Mouse (Mus musculus): ENCODE results near the gene 2010300C02Rik. TPM values are rescaled to one million over a fixed set of nuclear protein-coding genes. Genes with fewer than 3 reads are reported as not detected.
"Not testable (repeated sequence)": the region's sequence is repeated elsewhere in the genome, so short reads cannot be mapped to it uniquely, and the experiment has no call there.

The 2010300C02Rik gene
- total RNA-seq, 4 experiments from 2014 or later = 243 to 289 (median 255) TPM

DNA sequence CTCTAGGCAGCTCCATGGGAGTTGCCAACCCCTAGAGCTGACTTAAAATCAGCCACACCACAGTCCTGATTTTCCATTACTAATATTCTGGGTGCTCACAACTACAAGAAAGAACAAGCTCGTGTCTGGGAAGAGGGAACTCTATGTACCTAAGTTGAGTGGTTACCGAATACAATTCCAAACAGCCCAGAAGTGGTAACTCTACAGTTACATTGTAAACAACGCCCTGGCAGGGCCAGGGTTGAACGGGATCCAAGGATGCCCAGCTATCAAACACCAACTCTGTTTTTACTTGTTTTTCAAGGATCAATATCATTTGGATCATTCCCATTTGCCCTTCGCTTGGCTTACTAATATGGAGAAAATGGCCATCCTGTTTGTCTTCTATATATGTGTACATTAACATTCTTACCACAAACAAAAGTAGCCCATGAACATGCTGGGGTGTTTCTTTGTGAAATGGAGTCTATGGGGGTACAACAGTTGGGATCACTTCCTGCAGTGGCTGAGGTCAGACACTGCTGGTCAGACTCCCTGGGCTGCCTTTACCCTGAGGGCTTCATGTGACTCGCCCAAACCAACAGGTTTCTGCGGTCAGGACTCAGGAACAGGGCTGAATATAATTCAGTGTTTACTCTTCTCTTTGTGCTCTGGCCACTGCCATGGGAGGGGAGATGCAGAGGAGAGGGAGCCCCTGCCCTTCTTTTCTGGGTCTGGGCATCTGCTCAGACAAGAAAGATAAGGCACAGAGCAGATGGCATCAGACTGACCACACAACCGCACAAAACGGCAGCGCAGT, 89.3 kb downstream of the 2010300C02Rik start:
- no peak for DNase-seq (ENCODE audit: low spot score in 2 of 2)

GRCm38 (mm10) chr1:37629876-37630275, 90.0 kb downstream of the 2010300C02Rik start:
- no peak for DNase-seq (ENCODE audit: low spot score in 2 of 2)

DNA sequence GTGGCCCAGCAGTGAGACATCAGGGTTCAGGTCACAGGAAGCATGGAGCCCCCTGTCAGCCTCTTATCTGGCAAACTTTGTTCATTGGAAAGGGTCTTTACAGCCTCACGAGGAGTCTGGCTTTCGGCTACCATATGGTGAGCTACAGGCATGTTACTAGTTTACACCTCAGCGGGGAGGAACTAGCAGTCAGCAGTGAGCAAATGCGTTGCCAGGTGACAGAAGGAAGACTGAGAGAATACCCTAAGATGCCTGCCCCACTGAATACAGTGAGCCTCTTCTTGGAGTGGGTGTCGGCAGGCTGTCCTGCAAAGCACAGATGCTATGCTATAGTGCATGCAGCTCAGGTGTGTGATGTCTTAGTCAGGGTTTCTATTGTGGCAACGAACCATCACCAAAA, 91.1 kb downstream of the 2010300C02Rik start:
- peak in 1 of 2 experiments; percentile 78 for DNase-seq (ENCODE audit: low spot score in 2 of 2)

DNA sequence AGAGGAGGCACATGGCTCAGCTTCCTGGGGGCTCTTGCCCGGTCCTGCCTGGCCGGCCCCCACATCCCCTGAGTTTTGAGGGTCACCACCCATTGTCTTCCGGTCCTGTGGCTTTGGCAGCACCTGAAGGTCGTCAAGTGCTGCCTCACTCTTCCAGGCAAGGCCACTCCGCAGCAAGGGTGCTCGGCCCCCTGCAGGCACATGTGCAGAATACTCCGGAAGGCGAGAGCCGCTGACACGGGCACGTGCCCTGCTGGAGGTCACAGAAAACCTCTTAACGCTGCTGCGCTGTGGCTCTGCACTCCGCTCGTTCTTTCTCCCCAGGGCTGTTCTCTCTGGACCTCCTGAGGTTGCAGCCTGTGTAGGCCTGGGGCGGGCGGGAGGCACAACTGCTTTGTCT, 95.7 kb downstream of the 2010300C02Rik start:
- DNase-seq (ENCODE audit: low spot score in 2 of 2) = no peak

GRCm38 (mm10) chr1:37622049-37622448, 97.8 kb downstream of the 2010300C02Rik start:
- no peak for DNase-seq (ENCODE audit: low spot score in 2 of 2)

- no peak for DNase-seq (ENCODE audit: low spot score in 2 of 2)
Measured at GRCm38 (mm10) chr1:37619542-37619941, 100.3 kb downstream of the 2010300C02Rik start.

- DNase-seq (ENCODE audit: low spot score in 2 of 2) = no peak
Measured at GRCm38 (mm10) chr1:37617047-37617446, 102.8 kb downstream of the 2010300C02Rik start.

DNA sequence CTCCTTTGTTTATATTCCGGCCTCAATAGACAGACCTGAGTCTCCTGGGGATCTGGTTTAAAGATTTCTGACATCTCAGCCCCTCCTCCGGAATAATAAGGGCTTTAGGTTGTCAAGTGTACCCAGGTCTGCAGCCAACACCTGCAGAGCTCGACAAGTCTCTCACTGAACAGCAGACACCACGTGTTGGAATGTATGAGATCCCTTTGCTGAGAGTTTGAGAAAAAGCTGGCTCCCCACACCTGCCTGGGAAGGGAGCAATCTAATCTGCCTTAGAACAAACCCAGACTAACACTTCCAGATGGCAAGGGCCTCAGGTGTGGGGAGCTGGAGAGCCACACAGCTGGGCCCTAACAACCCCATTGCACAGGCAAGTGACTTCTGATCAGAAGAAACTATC, 103.3 kb downstream of the 2010300C02Rik start:
- DNase-seq (ENCODE audit: low spot score in 2 of 2) = no peak

DNA sequence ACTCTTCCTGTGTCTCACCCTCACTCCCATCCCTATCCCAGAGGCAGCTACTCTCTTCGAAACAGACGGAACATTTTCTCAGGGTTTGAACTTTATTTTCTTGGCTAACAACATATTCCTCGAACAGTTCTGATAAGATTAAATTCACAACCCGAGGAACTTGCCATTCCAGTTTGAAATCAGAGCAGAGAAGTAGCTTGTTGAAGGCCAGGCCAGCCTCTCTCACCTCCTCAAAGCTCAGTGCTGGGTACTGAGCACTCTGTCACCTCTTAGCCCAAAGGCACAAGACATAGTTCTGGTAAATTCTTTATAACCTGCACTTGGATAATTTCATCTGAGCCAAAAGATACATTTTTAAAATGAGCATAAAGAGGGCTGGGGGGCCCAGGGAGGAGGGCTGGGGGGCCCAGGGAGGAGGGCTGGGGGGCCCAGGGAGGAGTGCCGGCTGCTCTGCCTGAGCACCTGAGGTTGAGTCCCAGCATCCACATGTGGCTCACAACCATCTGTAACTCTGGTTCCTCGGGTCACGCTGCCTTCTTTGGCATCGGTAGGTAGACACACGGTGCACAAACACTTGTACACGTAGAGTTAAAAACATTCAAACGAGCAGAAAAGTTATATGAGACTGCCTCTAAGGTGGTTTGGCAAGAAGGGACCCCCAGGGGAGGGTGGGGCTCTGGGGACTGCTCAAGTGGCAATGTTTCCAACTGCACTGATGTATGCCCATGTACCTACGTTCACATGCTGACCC, 104.4 kb downstream of the 2010300C02Rik start:
- no peak for DNase-seq (ENCODE audit: low spot score in 2 of 2)

DNA sequence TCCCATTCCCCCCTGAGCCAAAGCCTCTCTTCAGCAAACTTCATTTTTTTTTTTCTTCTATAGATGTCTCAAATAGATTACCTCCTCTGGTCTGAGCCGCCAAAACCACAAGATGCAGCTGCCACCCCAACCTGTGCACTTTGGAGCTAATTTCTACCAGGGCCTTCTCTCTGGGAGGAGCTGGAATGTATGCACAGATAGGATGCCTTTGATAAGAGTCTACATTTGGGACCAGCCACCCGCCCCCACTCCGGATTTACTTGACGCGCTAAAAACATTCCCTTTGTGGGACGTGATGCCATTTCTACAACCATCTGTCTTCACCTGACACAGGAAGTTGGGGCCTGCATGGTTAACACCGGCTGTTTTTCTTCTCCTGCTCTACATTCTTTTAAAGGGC, 105.0 kb downstream of the 2010300C02Rik start:
- DNase-seq (ENCODE audit: low spot score in 2 of 2) = peak in 1 of 2 experiments; percentile 72

DNA sequence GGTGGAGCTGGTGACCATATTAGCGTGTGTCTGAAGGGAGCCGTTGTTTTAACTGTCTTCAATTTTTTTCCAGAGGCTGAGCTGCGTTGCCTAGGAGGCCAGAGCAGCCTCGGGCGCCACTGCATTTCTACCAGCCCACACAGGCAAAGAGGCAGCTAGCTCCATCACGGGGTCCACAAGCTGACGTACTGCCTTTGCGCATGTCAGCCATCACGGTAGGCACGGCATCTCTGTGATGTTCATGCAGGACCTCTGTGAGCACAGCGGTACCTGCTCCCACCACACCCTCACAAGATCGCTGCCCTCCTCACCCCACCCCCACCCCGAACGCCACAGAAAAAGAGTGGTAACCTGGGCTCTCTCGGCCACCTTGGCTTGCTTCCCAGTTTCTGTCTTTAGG, 105.8 kb downstream of the 2010300C02Rik start:
- DNase-seq (ENCODE audit: low spot score in 2 of 2) = peak in 1 of 2 experiments; percentile 64

DNA sequence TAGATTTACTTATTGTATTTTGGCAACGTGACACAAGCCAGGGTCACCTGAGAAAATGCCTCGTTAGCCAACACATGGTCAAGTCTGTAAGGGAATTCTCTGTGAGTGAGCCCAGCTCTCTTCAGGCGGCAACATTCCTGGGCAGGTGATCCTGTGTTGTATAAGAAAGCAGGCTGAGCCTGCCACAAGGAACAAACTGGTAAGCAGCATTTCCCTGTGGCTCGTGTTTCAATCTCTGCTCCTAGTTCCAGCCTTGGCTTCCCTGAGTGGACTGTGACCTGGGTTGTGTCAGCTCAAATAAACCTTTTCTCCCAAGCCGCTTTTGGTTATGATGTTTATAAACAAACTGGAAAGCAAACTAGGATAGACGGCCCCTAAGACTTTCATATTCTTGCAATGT, 108.9 kb downstream of the 2010300C02Rik start:
- DNase-seq (ENCODE audit: low spot score in 2 of 2) = no peak

DNA sequence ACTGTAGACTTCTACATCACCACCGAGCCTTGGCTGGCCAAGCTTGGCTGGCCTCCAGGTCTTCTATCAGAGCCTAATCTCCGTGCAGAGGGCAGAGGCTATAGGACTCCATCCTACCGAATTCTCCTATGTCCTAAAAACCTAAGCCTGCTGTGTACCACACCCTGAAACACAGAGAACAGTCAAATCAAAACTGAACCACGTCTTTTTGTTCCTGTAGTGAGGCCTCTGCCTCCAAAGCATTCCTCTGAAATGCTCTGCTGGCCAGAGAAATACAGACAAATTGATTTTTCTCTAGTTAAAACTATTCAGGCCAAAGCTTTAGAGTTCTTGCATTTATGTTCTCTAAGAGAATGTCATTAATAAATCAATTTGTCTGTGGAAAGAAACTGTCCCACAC, 109.6 kb downstream of the 2010300C02Rik start:
- DNase-seq (ENCODE audit: low spot score in 2 of 2) = no peak

DNA sequence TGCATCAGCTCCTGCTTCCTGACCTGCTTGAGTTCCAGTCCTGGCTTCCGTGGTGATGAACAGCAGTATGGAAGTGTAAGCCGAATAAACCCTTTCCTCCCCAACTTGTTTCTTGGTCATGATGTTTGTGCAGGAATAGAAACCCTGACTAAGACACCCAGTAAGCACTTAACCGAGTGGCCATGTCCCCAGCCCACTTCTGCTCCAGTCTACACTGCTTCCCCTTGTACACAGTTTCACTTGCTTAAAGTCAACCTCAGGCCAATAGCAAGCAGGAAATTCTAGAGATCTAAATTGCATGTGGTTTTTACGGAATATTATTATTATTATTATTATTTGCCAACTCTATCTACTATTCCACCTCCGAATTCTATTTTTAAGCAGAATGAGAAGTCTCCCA, 114.2 kb downstream of the 2010300C02Rik start:
- DNase-seq (ENCODE audit: low spot score in 2 of 2) = not testable (repeated sequence)

DNA sequence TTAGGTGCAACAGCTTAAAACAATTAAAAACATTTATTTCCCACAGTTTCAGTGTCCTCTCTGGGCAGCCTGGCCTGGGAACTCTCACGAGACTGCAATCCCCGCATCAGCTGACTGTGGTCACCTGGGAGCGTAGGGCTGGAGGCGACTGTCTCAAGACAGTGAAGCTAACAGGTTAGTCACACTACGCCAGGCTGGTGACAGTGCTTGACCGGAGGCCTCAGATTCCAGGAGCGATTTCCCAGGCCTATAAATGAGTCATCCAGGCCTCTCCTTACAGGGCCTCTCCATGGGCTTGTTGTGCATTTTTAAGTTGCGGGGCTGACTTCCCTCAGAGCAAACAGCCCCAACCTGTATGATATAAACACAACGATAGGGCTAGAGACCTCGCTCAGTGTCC, 116.7 kb downstream of the 2010300C02Rik start:
- DNase-seq (ENCODE audit: low spot score in 2 of 2) = no peak

- no peak for DNase-seq (ENCODE audit: low spot score in 2 of 2)
Measured at GRCm38 (mm10) chr1:37602268-37602667, 117.6 kb downstream of the 2010300C02Rik start.

DNA sequence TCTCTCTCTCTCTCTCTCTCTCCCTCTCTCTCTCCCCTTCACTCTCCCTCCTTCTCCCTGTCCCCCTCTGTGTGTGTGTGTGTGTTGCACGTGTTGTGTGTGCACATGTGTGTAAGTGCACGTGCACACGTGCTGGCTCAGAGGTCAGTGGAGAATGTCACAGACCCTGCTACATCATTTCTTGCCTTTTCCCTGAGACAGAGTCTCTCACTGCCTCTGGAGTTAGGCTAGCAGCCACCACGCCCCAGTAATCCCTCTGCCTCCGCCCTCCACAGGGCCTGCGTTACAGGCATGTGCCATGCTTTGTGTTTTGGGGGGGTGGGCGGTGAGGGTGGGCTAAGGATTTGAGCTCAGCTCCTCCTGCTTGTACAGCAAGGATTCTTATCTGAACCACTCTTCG, 118.4 kb downstream of the 2010300C02Rik start:
- DNase-seq (ENCODE audit: low spot score in 2 of 2) = no peak

DNA sequence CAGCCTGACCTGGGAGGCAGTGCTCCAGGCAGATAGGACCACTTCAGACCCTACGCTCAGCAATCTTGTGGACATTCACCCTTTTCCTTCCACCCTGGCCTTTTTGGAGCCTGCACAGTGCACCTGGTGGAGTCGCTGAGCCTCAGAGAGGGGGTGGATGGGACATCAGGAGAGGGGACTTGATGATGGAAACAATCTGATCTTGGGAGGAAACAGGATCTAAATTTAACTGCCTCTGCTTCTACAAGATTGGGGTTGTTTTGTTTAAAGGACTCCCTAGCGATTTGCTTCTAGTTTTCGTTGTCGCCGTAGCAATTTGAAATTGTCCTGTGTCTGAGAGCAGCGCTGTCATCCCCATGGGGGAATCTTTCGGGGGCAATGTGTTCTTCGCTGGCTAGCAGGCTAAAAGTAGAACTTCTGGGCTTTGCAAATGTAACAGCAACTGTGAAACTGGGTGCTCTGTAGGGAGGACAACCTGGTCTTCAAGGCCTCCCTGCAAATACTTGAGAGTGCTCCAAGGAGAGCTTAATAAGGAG, 119.2 kb downstream of the 2010300C02Rik start:
- no peak for DNase-seq (ENCODE audit: low spot score in 2 of 2)

- no peak for DNase-seq (ENCODE audit: low spot score in 2 of 2)
Measured at GRCm38 (mm10) chr1:37598986-37599385, 120.9 kb downstream of the 2010300C02Rik start.

- DNase-seq (ENCODE audit: low spot score in 2 of 2) = not testable (repeated sequence)
Measured at GRCm38 (mm10) chr1:37594812-37595211, 125.1 kb downstream of the 2010300C02Rik start.

GRCm38 (mm10) chr1:37585809-37586480, 133.9 kb downstream of the 2010300C02Rik start:
- peak in 1 of 2 experiments; percentile 41 for DNase-seq (ENCODE audit: low spot score in 2 of 2)

All from left cerebral cortex, adult 8-10 months (tissue).